Mouse (Mus musculus) thymus, adult 2 months (tissue): ENCODE measurements around the gene Zfp367. TPM values are rescaled to one million over a fixed set of nuclear protein-coding genes. Genes with fewer than 3 reads are reported as not detected.
A peak's percentile ranks its signal among the peaks of the same experiment; 100 is the strongest.

ENCODE experiments used
- DNase-seq: peaks from one replicate; pipeline ENCODE4 v3.0.0; 2021
- H3K27ac ChIP-seq: fragments of 200-500 bp; 2 replicates; pipeline ENCODE4 v1.5.1; 2012; ENCODE audit warnings: low read length, control low read depth; ENCODE audit not compliant: control insufficient read depth, insufficient read depth
- H3K27me3 ChIP-seq: fragments of 200-500 bp; 2 replicates; pipeline ENCODE4 v1.6.1; 2012; ENCODE audit warnings: mild to moderate bottlenecking, low read length, moderate library complexity, mixed read lengths; ENCODE audit not compliant: control insufficient read depth, insufficient read depth
- H3K36me3 ChIP-seq: fragments of 200-500 bp; 2 replicates; pipeline ENCODE4 v1.6.1; 2012; ENCODE audit warnings: mild to moderate bottlenecking, low read length, moderate library complexity; ENCODE audit not compliant: control insufficient read depth, insufficient read depth
- H3K4me1 ChIP-seq: fragments of 200-500 bp; replicated peaks from 2 replicates; pipeline ENCODE4 v1.6.1; 2012; ENCODE audit warnings: low read length; ENCODE audit not compliant: control insufficient read depth, insufficient read depth
- H3K4me3 ChIP-seq: fragments of 200-500 bp; 2 replicates; pipeline ENCODE4 v1.5.1; 2012; ENCODE audit warnings: mild to moderate bottlenecking, low read length, control low read depth, moderate library complexity; ENCODE audit not compliant: control insufficient read depth, insufficient read depth
- CTCF ChIP-seq: fragments of 200-500 bp; IDR thresholded peaks from 2 replicates; pipeline ENCODE4 v1.5.1; 2012; ENCODE audit warnings: mild to moderate bottlenecking, control low read depth, low read length, moderate library complexity, borderline replicate concordance; ENCODE audit not compliant: control insufficient read depth, poor library complexity, insufficient read depth; ENCODE audit errors: extremely low read depth
- POLR2A ChIP-seq: fragments of 200-500 bp; IDR thresholded peaks from 2 replicates; pipeline ENCODE4 v1.6.1; 2012; ENCODE audit warnings: mild to moderate bottlenecking, low read length, control low read depth, moderate library complexity; ENCODE audit not compliant: control insufficient read depth, poor library complexity, insufficient read depth; ENCODE audit errors: extremely low read depth
- WGBS: fragments of 180-500 bp; shearing (Covaris S2); methylation state at CpG from one replicate; pipeline ENCODE4 v1.1.7; 2018; 5-methylcytosine and 5-hydroxymethylcytosine counted together
- polyA plus RNA-seq: library from polyadenylated mRNA; depleted of rRNA; stranded (reverse); fragments of >200 nt; gene quantifications from 2 replicates; pipeline ENCODE4 v1.2.3, GENCODE M21; 2012

Gene Zfp367
- polyA plus RNA-seq, 1 experiment = 13.3 TPM

DNA sequence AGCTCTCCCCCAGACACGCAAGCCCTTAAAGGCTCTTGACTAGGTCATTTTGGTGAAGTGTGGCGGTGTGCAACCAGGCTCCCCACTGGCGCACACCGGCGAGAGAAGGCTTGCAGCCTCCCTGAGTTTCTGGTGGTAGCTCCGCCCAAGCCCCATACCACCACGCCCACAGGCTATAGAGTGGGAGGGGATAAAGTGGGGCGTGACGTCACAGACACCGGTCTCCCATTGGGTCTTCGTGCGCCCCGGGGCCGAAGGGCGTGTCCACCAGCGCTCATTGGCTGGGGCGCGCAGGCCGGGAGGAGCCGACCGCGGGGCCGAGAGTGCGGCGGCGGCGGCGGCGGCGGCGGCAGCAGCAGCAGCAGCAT, 8.5 kb upstream of the Zfp367 start, which contains the start of gene Habp4:
Habp4 (plus strand) TSS at position 277 of the 368 bp plus-strand sequence.
- under 1% methylated on average over 29 of the region's 31 CpGs for WGBS
- H3K27me3 ChIP-seq = no peaks in the 10 kb centered on the region
- TF ChIP-seq CTCF = peak; percentile 56; the same call in 1 of the 2 replicates
- peak; percentile 68; the same call in 1 of the 2 replicates for TF ChIP-seq POLR2A
- H3K4me3 ChIP-seq = peak within 1 kb of the TSS; percentile 58
- peaks cover 15% of the 10 kb centered on the region for H3K4me1 ChIP-seq
- DNase-seq = peak; percentile 99
- H3K27ac ChIP-seq = no peak within 1 kb of the TSS
- no peaks in the 10 kb centered on the region for H3K36me3 ChIP-seq

DNA sequence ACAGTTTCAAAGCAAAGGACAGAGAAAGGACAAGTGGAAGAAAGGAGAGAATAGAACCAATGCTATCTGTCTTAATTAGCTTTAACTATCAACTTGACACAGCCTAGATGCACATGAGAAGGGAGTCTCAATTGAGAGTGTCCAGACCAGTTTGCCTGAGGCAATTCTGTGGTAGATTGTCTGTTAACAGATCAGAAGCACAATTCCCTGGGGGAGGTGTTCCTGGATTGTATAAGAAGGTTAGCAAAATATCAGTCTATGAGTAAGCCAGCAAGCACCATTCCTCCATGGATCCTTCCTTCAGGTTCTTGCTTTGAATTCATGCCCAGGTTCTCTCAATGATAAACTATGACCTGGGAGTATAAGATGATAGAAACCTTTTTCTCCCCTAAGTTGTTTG, 4.0 kb upstream of the Zfp367 start:
- TF ChIP-seq POLR2A (no peak), CTCF (no peak)
- no peak for DNase-seq
- Histone ChIP-seq H3K4me1 (peaks cover 7% of the 10 kb centered on the region), H3K4me3 (no peak overlapping the region), H3K36me3 (no peaks in the 10 kb centered on the region), H3K27me3 (no peaks in the 10 kb centered on the region), H3K27ac (no peak overlapping the region)

DNA sequence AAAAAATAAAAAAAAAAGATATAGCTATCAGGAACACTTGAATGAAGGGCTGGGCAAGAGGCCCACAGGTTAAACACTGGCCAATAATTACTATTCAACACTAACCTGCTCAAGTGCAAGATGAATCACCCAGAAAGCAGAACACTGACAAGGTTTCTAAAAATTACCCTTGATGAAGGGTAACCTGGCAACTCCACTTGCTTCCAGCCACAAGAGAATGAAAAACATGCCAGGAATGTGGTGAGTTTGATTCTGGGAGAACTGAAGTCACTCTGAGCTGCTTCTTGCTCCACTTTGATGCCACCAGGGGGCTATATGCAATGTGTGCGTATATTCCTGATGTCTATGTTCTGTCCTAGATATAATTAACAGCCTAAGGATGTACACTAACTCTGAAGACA, 2.2 kb upstream of the Zfp367 start:
- H3K4me3 ChIP-seq = no peak overlapping the region
- no peak for TF ChIP-seq CTCF
- H3K4me1 ChIP-seq = peaks cover 4% of the 10 kb centered on the region
- DNase-seq = no peak
- H3K27me3 ChIP-seq = no peaks in the 10 kb centered on the region
- H3K27ac ChIP-seq = no peak overlapping the region
- H3K36me3 ChIP-seq = no peaks in the 10 kb centered on the region
- WGBS = 56% methylated on average over 1 of the region's 1 CpGs

DNA sequence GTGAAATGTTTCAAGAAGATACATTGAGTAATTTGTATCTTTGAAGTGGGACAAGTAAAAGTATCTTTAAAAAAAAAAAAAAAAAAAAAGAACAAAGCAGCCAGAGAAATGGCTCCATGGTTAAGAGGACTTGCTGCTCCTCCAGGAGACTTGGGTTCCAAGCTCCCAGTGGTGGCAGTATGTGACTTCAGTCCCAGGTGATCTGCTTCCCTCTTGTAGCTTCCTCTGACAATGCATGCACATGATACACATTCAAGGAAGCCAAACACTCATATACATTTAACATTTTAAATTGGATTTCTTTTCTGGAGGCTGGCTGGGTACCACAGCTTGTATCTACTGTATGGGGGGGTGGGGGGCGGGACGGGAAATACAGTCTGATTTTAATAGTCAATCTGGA, 1.6 kb upstream of the Zfp367 start:
- Histone ChIP-seq H3K4me3 (no peak overlapping the region), H3K27ac (no peak overlapping the region), H3K36me3 (no peaks in the 10 kb centered on the region), H3K4me1 (peaks cover 4% of the 10 kb centered on the region), H3K27me3 (no peaks in the 10 kb centered on the region)
- WGBS = 84% methylated on average over 2 of the region's 2 CpGs
- TF ChIP-seq CTCF (no peak), POLR2A (no peak)
- no peak for DNase-seq

GRCm38 (mm10) chr13:64153751-64154267, 807 bp upstream of the Zfp367 start:
- DNase-seq = peak; percentile 41
- WGBS = 4% methylated on average over 18 of the region's 18 CpGs
- Histone ChIP-seq H3K4me1 (peaks cover 4% of the 10 kb centered on the region), H3K36me3 (no peaks in the 10 kb centered on the region), H3K4me3 (peak overlapping the region; percentile 38), H3K27me3 (no peaks in the 10 kb centered on the region), H3K27ac (no peak overlapping the region)
- no peak for TF ChIP-seq CTCF
- TF ChIP-seq POLR2A = 0 out of 2 replicates have a peak, but pooled peaks have one; percentile 6

- Histone ChIP-seq H3K4me3 (peak overlapping the region; percentile 87), H3K36me3 (no peaks in the 10 kb centered on the region), H3K27ac (no peak overlapping the region), H3K4me1 (peaks cover 4% of the 10 kb centered on the region), H3K27me3 (no peaks in the 10 kb centered on the region)
- no peak for DNase-seq
- WGBS = under 1% methylated on average over 61 of the region's 61 CpGs
- no peak; the same call in 1 of the 2 replicates for TF ChIP-seq CTCF
- no peak for TF ChIP-seq POLR2A
Measured at GRCm38 (mm10) chr13:64152671-64153082, 325 bp downstream of the Zfp367 start.

- H3K4me3 ChIP-seq = peak overlapping the region; percentile 87
- H3K36me3 ChIP-seq = no peaks in the 10 kb centered on the region
- 1% methylated on average over 42 of the region's 42 CpGs for WGBS
- no peaks in the 10 kb centered on the region for H3K27me3 ChIP-seq
- peak; percentile 77 for DNase-seq
- peak overlapping the region; percentile 4; the same call in 1 of the 2 replicates for H3K27ac ChIP-seq
- H3K4me1 ChIP-seq = peaks cover 4% of the 10 kb centered on the region
- TF ChIP-seq POLR2A = no peak
- no peak for TF ChIP-seq CTCF
Measured at GRCm38 (mm10) chr13:64152241-64152669, 747 bp downstream of the Zfp367 start.
